Mouse (Mus musculus) CH12.LX (cell line): ENCODE results near the gene Morn5. TPM values are rescaled to one million over a fixed set of nuclear protein-coding genes. Genes with fewer than 3 reads are reported as not detected.

Source experiments
- DNase-seq: peaks from one replicate; pipeline ENCODE4 v3.0.0-alpha.2; 2013; ENCODE audit errors: extremely low read depth
- H3K27ac ChIP-seq: 2 replicates; pipeline ENCODE4 v1.5.1; 2012; ENCODE audit warnings: low read depth, mild to moderate bottlenecking, control low read depth, moderate library complexity; ENCODE audit not compliant: insufficient read depth
- H3K27me3 ChIP-seq: replicated peaks from 2 replicates; pipeline ENCODE3; 2012; ENCODE audit warnings: inconsistent platforms
- H3K36me3 ChIP-seq, 2 experiments: replicated peaks in 1 of 2; 2 replicates each; pipeline versions ENCODE3 to v1.6.1; 2012; ENCODE audit warnings: inconsistent platforms in 1 of 2, low read length in 1 of 2, mild to moderate bottlenecking in 1 of 2, mixed read lengths in 1 of 2, moderate library complexity in 1 of 2; ENCODE audit not compliant: control insufficient read depth in 1 of 2, insufficient read depth in 1 of 2
- H3K4me1 ChIP-seq, 2 experiments: 2 replicates each; pipeline ENCODE4 v1.6.1; 2012; ENCODE audit warnings: inconsistent platforms in 1 of 2, moderate library complexity in 1 of 2; ENCODE audit not compliant: insufficient read depth in 2 of 2, control insufficient read depth in 1 of 2
- H3K4me2 ChIP-seq: 2 replicates; pipeline ENCODE4 v1.6.1; 2012; ENCODE audit warnings: low read depth, mild to moderate bottlenecking, control low read depth; ENCODE audit not compliant: poor library complexity, insufficient read depth, severe bottlenecking
- H3K4me3 ChIP-seq, 3 experiments: fragments of 150-350 bp in 1 of 3; sonication (generic) in 1 of 3; replicated peaks in 1 of 3; 2 replicates each; pipeline versions ENCODE3 to v1.5.1; 2011 to 2012; ENCODE audit warnings: low read depth in 2 of 3, low read length in 2 of 3, mild to moderate bottlenecking in 2 of 3, moderate library complexity in 2 of 3, control low read depth in 1 of 3, improper control_type of control experiment in 1 of 3, inconsistent platforms in 1 of 3, mixed read lengths in 1 of 3; ENCODE audit not compliant: poor library complexity in 1 of 3
- H3K79me2 ChIP-seq: replicated peaks from 2 replicates; pipeline ENCODE4 v1.6.1; 2012; ENCODE audit warnings: mild to moderate bottlenecking, moderate library complexity; ENCODE audit not compliant: control insufficient read depth, poor library complexity, insufficient read depth, severe bottlenecking; ENCODE audit errors: extremely low read depth
- H3K9ac ChIP-seq: 2 replicates; pipeline ENCODE4 v1.6.1; 2012; ENCODE audit warnings: low read depth, mild to moderate bottlenecking, control low read depth, moderate library complexity; ENCODE audit not compliant: insufficient read depth
- H3K9me3 ChIP-seq: replicated peaks from 2 replicates; pipeline ENCODE3; 2012; ENCODE audit warnings: low read length, inconsistent platforms, mixed read lengths
- CHD1 ChIP-seq: IDR thresholded peaks from 2 replicates; pipeline ENCODE4 v1.6.1; 2012; ENCODE audit warnings: low read depth, low read length, improper control_type of control experiment, inconsistent platforms
- CHD2 ChIP-seq: IDR thresholded peaks from 2 replicates; pipeline ENCODE4 v1.6.1; 2011; ENCODE audit warnings: low read length, improper control_type of control experiment
- E2F4 ChIP-seq: IDR thresholded peaks from 2 replicates; pipeline ENCODE4 v1.6.1; 2011; ENCODE audit warnings: low read depth, low read length, improper control_type of control experiment; ENCODE audit not compliant: insufficient replicate concordance
- ELF1 ChIP-seq: IDR thresholded peaks from 2 replicates; pipeline ENCODE4 v1.6.1; 2014; ENCODE audit warnings: low read depth, mild to moderate bottlenecking, inconsistent platforms, low read length, improper control_type of control experiment
- ETS1 ChIP-seq: conservative IDR thresholded peaks from 2 replicates; pipeline ENCODE4 v1.6.1; 2012; ENCODE audit warnings: low read depth, mild to moderate bottlenecking, inconsistent platforms, low read length, improper control_type of control experiment, moderate library complexity
- GABPA ChIP-seq: IDR thresholded peaks from 2 replicates; pipeline ENCODE4 v1.6.1; 2012; ENCODE audit warnings: low read depth, low read length, improper control_type of control experiment, inconsistent platforms; ENCODE audit not compliant: insufficient replicate concordance
- HCFC1 ChIP-seq: IDR thresholded peaks from 2 replicates; pipeline ENCODE4 v1.6.1; 2012; ENCODE audit warnings: low read depth, mild to moderate bottlenecking, inconsistent platforms, low read length, improper control_type of control experiment
- KAT2A ChIP-seq: IDR thresholded peaks from 2 replicates; pipeline ENCODE4 v1.6.1; 2012; ENCODE audit warnings: low read length, improper control_type of control experiment, inconsistent platforms; ENCODE audit not compliant: insufficient replicate concordance
- MAFK ChIP-seq: IDR thresholded peaks from 2 replicates; pipeline ENCODE4 v1.6.1; 2011; ENCODE audit warnings: low read length, improper control_type of control experiment; ENCODE audit not compliant: insufficient replicate concordance
- MAX ChIP-seq: IDR thresholded peaks from 2 replicates; pipeline ENCODE4 v1.6.1; 2011; ENCODE audit warnings: low read length, improper control_type of control experiment
- MEF2A ChIP-seq: IDR thresholded peaks from 2 replicates; pipeline ENCODE4 v1.6.1; 2014; ENCODE audit warnings: low read depth, mild to moderate bottlenecking, inconsistent platforms, low read length, improper control_type of control experiment, borderline replicate concordance
- MXI1 ChIP-seq: IDR thresholded peaks from 2 replicates; pipeline ENCODE4 v1.6.1; 2011; ENCODE audit warnings: mild to moderate bottlenecking, low read depth, low read length, improper control_type of control experiment
- NELFE ChIP-seq: IDR thresholded peaks from 2 replicates; pipeline ENCODE4 v1.6.1; 2011; ENCODE audit warnings: low read depth, low read length, improper control_type of control experiment
- NRF1 ChIP-seq: IDR thresholded peaks from 2 replicates; pipeline ENCODE4 v1.6.1; 2014; ENCODE audit warnings: low read depth, mild to moderate bottlenecking, inconsistent platforms, low read length, improper control_type of control experiment, moderate library complexity
- PAX5 ChIP-seq: IDR thresholded peaks from 2 replicates; pipeline ENCODE4 v1.6.1; 2012; ENCODE audit warnings: low read length, inconsistent platforms, mixed read lengths
- POLR2A ChIP-seq: IDR thresholded peaks from 2 replicates; pipeline ENCODE4 v1.6.1; 2011; ENCODE audit warnings: low read depth, mild to moderate bottlenecking, improper control_type of control experiment, low read length
- POLR2AphosphoS2 ChIP-seq: IDR thresholded peaks from 2 replicates; pipeline ENCODE4 v1.6.1; 2011; ENCODE audit warnings: low read depth, low read length, improper control_type of control experiment
- RAD21 ChIP-seq: IDR thresholded peaks from 2 replicates; pipeline ENCODE4 v1.6.1; 2011; ENCODE audit warnings: low read depth, mild to moderate bottlenecking, low read length, improper control_type of control experiment, moderate library complexity
- RCOR1 ChIP-seq: conservative IDR thresholded peaks from 2 replicates; pipeline ENCODE4 v1.6.1; 2012; ENCODE audit warnings: low read depth, mild to moderate bottlenecking, inconsistent platforms, low read length, improper control_type of control experiment
- SIN3A ChIP-seq: IDR thresholded peaks from 2 replicates; pipeline ENCODE4 v1.6.1; 2012; ENCODE audit warnings: low read length, improper control_type of control experiment, inconsistent platforms
- SMC3 ChIP-seq: IDR thresholded peaks from 2 replicates; pipeline ENCODE4 v1.6.1; 2011; ENCODE audit warnings: low read depth, low read length, improper control_type of control experiment
- USF1 ChIP-seq: IDR thresholded peaks from 2 replicates; pipeline ENCODE4 v1.6.1; 2014; ENCODE audit warnings: low read depth, mild to moderate bottlenecking, inconsistent platforms, low read length, improper control_type of control experiment
- USF2 ChIP-seq: conservative IDR thresholded peaks from 2 replicates; pipeline ENCODE4 v1.6.1; 2011; ENCODE audit warnings: low read depth, low read length, improper control_type of control experiment
- ZC3H11A ChIP-seq: IDR thresholded peaks from 2 replicates; pipeline ENCODE4 v1.6.1; 2012; ENCODE audit warnings: low read depth, mild to moderate bottlenecking, inconsistent platforms, low read length, improper control_type of control experiment
- ZKSCAN1 ChIP-seq: IDR thresholded peaks from 2 replicates; pipeline ENCODE4 v1.6.1; 2012; ENCODE audit warnings: low read depth, inconsistent platforms, low read length, improper control_type of control experiment, borderline replicate concordance
- ZNF384 ChIP-seq: IDR thresholded peaks from 2 replicates; pipeline ENCODE4 v1.6.1; 2012; ENCODE audit warnings: low read depth, low read length, improper control_type of control experiment, inconsistent platforms
- dilution Hi-C: fragments of 300-500 bp; cut with MboI; formaldehyde crosslinking; loops from 2 replicates; pipeline ENCODE4 v1.14.3; 2020; ENCODE audit warnings: low sequenced_read_pairs; ENCODE audit not compliant: extremely low pct_unique_long_range_greater_than_20kb, extremely low pct_ligation_motif_present
- in situ Hi-C: fragments of 300-500 bp; cut with MboI; formaldehyde crosslinking; loops from 3 replicates; pipeline ENCODE4 v1.14.3; 2019; ENCODE audit warnings: low sequenced_read_pairs, low pct_ligation_motif_present, low pct_unique_long_range_greater_than_20kb, mixed read lengths
- polyA plus RNA-seq: library from polyadenylated mRNA; unstranded; fragments of >175 nt; gene quantifications from 2 replicates; pipeline ENCODE4 v1.2.1, GENCODE M21; 2012; ENCODE audit warnings: low read depth; ENCODE audit not compliant: insufficient read length
- total RNA-seq, 2 experiments: library from RNA; depleted of rRNA; stranded (reverse); fragments of 300-350 nt in 1 of 2; fragments of >200 nt in 1 of 2; gene quantifications; 2 replicates each; pipeline ENCODE4 v1.2.3; 2012 to 2014

Morn5 gene
- total and polyA plus RNA-seq, 3 experiments, result 0.38 TPM; not detected in 2

DNA sequence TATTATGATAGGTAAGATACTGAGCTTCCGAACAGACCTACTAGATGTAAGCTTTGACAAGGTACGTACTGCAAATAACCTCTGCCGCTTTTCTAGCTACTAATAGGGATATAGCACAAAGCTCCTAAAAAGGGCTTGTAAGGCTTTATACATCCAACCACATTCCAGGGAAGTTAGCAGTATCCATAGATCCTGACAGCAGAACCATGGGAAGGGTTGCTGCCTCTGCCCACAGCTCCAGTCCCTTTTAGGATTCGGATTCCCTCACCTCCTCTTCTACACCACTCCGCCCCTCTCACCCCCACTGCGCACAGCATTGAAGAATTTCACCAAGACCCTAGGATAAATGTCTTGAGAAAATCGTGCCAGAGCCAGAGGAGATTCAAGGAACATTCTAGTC lies 44.0 kb downstream of the Morn5 start:
- no peak for DNase-seq
- H3K9ac ChIP-seq, result no peak overlapping the region
- no peak overlapping the region for H3K4me2 ChIP-seq
- H3K4me3 ChIP-seq, result no peak overlapping the region
- no peaks in the 10 kb centered on the region for H3K79me2 ChIP-seq
- in situ Hi-C loops (no loop called here), dilution Hi-C loops (no loop called here)
- no peak for TF ChIP-seq ETS1
- no peak for TF ChIP-seq MXI1
- TF ChIP-seq USF2, result no peak
- no peak for TF ChIP-seq ZKSCAN1
- no peak for TF ChIP-seq ELF1
- no peak for TF ChIP-seq MAFK
- TF ChIP-seq ZC3H11A, result no peak
- TF ChIP-seq POLR2AphosphoS2, result no peak
- TF ChIP-seq MAX, result no peak
- no peak for TF ChIP-seq SMC3
- no peak for TF ChIP-seq RCOR1
- no peak for TF ChIP-seq CHD1
- peaks cover 0 to 14% of the 10 kb centered on the region in 2 experiments; a peak in 2 of 4 replicates for H3K4me1 ChIP-seq
- H3K9me3 ChIP-seq, result no peaks in the 10 kb centered on the region
- H3K27ac ChIP-seq, result no peak overlapping the region
- H3K27me3 ChIP-seq, result peaks cover 87% of the 10 kb centered on the region
- H3K36me3 ChIP-seq, result no peaks in the 10 kb centered on the region

DNA sequence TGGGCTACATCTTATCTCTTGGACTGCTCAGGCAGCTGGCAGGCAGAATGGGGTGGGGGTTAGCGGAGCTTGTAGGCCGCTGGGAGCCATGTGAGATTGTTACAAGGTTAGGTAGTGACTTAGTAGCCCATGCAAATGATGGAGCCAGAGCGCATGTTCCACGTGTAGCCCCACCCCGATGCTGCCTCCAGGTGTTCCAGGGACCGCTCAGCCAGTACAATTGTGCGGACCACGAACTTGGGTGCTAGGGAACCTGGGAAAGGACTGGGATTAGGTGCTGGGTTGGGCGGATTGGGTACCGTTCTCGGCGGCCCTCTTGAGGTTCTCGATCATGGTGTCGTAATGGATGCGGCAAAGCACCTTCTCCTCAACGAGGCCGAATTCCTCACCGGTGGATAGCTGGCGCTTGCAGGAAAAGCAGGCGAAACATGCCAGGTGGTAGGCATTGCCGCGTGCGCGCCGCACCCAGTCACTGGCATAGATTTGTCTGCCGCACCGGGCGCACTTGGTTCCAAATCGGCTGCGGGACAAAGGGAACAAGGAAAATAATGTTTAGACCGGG lies 44.7 kb downstream of the Morn5 start:
- no peak overlapping the region for H3K4me2 ChIP-seq
- H3K9me3 ChIP-seq, result no peaks in the 10 kb centered on the region
- no peaks in the 10 kb centered on the region for H3K79me2 ChIP-seq
- dilution Hi-C loops (no loop called here), in situ Hi-C loops (no loop called here)
- TF ChIP-seq ETS1 (no peak), KAT2A (no peak), GABPA (no peak), HCFC1 (no peak), PAX5 (no peak), ZNF384 (no peak), SIN3A (no peak), NRF1 (no peak), MEF2A (no peak), NELFE (no peak), RAD21 (no peak), USF2 (no peak), MXI1 (no peak), POLR2A (no peak), ZC3H11A (no peak), CHD2 (no peak), SMC3 (no peak), USF1 (no peak), E2F4 (no peak), MAFK (no peak)
- H3K4me3 ChIP-seq, result no peak overlapping the region
- no peak overlapping the region for H3K27ac ChIP-seq
- H3K27me3 ChIP-seq, result peaks cover 89% of the 10 kb centered on the region
- peaks cover 0 to 14% of the 10 kb centered on the region in 2 experiments; a peak in 2 of 4 replicates for H3K4me1 ChIP-seq
- no peak for DNase-seq
- H3K9ac ChIP-seq, result no peak overlapping the region
- H3K36me3 ChIP-seq, result no peaks in the 10 kb centered on the region
